Mouse (Mus musculus): Measurements from ENCODE around the gene RPS10-NUDT3. TPM values are rescaled to one million over a fixed set of nuclear protein-coding genes. Genes with fewer than 3 reads are reported as not detected.

Gene RPS10-NUDT3
- total and polyA plus RNA-seq, 2 experiments = not detected

- DNase-seq (ENCODE audit: extremely low read depth, low read depth, low spot score) = peak; percentile 45
- no peak for TF ChIP-seq CTCF (IDR thresholded peaks at IDR 0.05; ENCODE audit: low read depth, low read length)
- TF ChIP-seq POLR2A (IDR thresholded peaks at IDR 0.05; ENCODE audit: extremely low read depth, insufficient read depth, low read length) = no peak
- H3K9ac ChIP-seq (ENCODE audit: low read depth, low read length) = no peak overlapping the region
- peaks cover 2% of the 10 kb centered on the region; the same call in 1 of the 2 replicates for H3K79me2 ChIP-seq (ENCODE audit: control insufficient read depth, insufficient read depth, low read length)
- H3K36me3 ChIP-seq (ENCODE audit: control insufficient read depth, insufficient read depth, low read length) = peaks cover 13% of the 10 kb centered on the region
- WGBS = 35% methylated on average over 8 of the region's 8 CpGs
- H3K4me3 ChIP-seq (ENCODE audit: insufficient read depth, low read depth, low read length) = no peak overlapping the region
- H3K27ac ChIP-seq (replicated peaks; ENCODE audit: insufficient read depth, low read depth, low read length) = no peak overlapping the region
- H3K27me3 ChIP-seq (ENCODE audit: control insufficient read depth, insufficient read depth, low read length) = no peaks in the 10 kb centered on the region
- H3K4me1 ChIP-seq (ENCODE audit: control insufficient read depth, insufficient read depth, low read length) = peaks cover 9% of the 10 kb centered on the region
Measured at GRCm38 (mm10) chr17:27628376-27628775, 6.6 kb downstream of the RPS10-NUDT3 start.

DNA sequence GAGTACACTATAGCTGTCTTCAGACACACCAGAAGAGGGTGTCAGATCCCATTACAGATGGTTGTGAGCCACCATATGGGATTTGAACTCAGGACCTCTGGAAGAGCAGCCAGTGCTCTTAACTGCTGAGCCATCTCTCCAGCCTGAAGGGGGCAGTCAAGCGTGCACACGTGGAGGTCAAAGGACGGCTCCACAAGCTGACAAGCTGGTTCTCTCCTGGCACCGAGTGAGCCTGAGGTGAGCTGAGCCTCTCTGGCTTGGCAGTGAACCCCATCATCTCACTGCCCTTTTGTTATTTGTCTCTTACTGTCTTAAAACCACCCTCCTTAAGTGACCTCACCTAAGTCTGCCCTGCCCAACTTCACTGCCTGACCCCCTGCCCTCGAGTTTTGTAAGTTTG, 7.6 kb downstream of the RPS10-NUDT3 start:
- Histone ChIP-seq H3K36me3 (ENCODE audit: control insufficient read depth, insufficient read depth, low read length) (peaks cover 9% of the 10 kb centered on the region), H3K9ac (ENCODE audit: low read depth, low read length) (no peak overlapping the region), H3K4me1 (ENCODE audit: control insufficient read depth, insufficient read depth, low read length) (peaks cover 6% of the 10 kb centered on the region; the same call in 1 of the 2 replicates), H3K27ac (replicated peaks; ENCODE audit: insufficient read depth, low read depth, low read length) (peak overlapping the region; percentile 40; the same call in 1 of the 2 replicates), H3K79me2 (ENCODE audit: control insufficient read depth, insufficient read depth, low read length) (peaks cover 5% of the 10 kb centered on the region; the same call in 1 of the 2 replicates), H3K27me3 (ENCODE audit: control insufficient read depth, insufficient read depth, low read length) (no peaks in the 10 kb centered on the region), H3K4me3 (ENCODE audit: insufficient read depth, low read depth, low read length) (no peak overlapping the region)
- 11% methylated on average over 5 of the region's 5 CpGs for WGBS
- peak; percentile 82 for DNase-seq (ENCODE audit: extremely low read depth, low read depth, low spot score)
- TF ChIP-seq CTCF (IDR thresholded peaks at IDR 0.05; ENCODE audit: low read depth, low read length) (peak; percentile 70), POLR2A (IDR thresholded peaks at IDR 0.05; ENCODE audit: extremely low read depth, insufficient read depth, low read length) (no peak)

- WGBS = 83% methylated on average over 5 of the region's 5 CpGs
- DNase-seq (ENCODE audit: extremely low read depth, low read depth, low spot score) = no peak
Measured at GRCm38 (mm10) chr17:27626681-27627080, 8.3 kb downstream of the RPS10-NUDT3 start.

DNA sequence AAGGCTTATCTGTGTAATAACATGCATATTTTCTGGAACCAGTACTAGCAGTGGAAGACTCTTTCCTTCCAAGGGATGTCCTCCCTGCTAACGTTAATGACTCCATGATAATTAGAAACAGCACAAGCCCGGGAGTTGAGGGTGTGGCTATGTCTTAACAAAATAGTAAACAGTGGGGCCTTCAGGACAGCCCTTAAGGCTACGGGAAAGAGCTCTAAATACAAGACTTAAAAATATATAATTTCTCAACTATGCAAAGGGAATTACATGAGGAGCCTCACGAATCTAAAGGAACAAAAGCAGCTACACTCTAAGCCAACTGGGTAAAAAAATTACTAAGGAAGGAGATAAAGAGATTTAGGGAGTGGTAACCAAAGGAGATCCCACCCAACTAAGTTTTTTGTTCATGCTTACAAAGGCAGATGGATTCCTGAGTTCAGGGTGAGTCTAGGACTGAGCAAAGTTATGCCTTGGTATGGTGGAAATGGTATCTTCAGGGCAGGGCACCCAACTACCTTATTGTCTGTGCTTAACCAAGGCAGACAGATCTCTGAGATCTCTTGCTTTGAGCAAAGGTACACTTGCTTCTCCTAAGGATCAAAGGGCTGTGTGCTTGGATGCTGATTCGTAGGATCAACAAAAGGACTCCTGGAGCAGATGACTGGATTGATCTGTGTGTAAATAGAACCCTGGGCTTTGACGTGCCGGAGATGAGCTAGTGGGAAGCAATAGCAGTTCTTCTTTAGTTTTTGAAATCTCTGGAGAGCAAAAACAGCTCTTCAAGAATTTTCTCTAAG, 9.4 kb downstream of the RPS10-NUDT3 start:
- peaks cover 14% of the 10 kb centered on the region; the same call in 1 of the 2 replicates for H3K79me2 ChIP-seq (ENCODE audit: control insufficient read depth, insufficient read depth, low read length)
- H3K4me3 ChIP-seq (ENCODE audit: insufficient read depth, low read depth, low read length) = no peak overlapping the region
- H3K27ac ChIP-seq (replicated peaks; ENCODE audit: insufficient read depth, low read depth, low read length) = no peak overlapping the region
- no peaks in the 10 kb centered on the region for H3K36me3 ChIP-seq (ENCODE audit: control insufficient read depth, insufficient read depth, low read length)
- no peak for TF ChIP-seq CTCF (IDR thresholded peaks at IDR 0.05; ENCODE audit: low read depth, low read length)
- TF ChIP-seq POLR2A (IDR thresholded peaks at IDR 0.05; ENCODE audit: extremely low read depth, insufficient read depth, low read length) = no peak
- peak; percentile 83 for DNase-seq (ENCODE audit: extremely low read depth, low read depth, low spot score)
- H3K4me1 ChIP-seq (ENCODE audit: control insufficient read depth, insufficient read depth, low read length) = peaks cover 12% of the 10 kb centered on the region
- 60% methylated on average over 7 of the region's 7 CpGs for WGBS
- no peak overlapping the region for H3K9ac ChIP-seq (ENCODE audit: low read depth, low read length)
- H3K27me3 ChIP-seq (ENCODE audit: control insufficient read depth, insufficient read depth, low read length) = no peaks in the 10 kb centered on the region

More at GRCm38 (mm10) chr17:27626681-27627080, 8.3 kb downstream of the RPS10-NUDT3 start:
- TF ChIP-seq CTCF (IDR thresholded peaks at IDR 0.05; ENCODE audit: low read depth, low read length) (no peak), POLR2A (IDR thresholded peaks at IDR 0.05; ENCODE audit: extremely low read depth, insufficient read depth, low read length) (no peak)
- no peak overlapping the region for H3K4me3 ChIP-seq (ENCODE audit: insufficient read depth, low read depth, low read length)
- peaks cover 7% of the 10 kb centered on the region; the same call in 1 of the 2 replicates for H3K36me3 ChIP-seq (ENCODE audit: control insufficient read depth, insufficient read depth, low read length)
- no peaks in the 10 kb centered on the region for H3K27me3 ChIP-seq (ENCODE audit: control insufficient read depth, insufficient read depth, low read length)
- no peak overlapping the region for H3K9ac ChIP-seq (ENCODE audit: low read depth, low read length)
- H3K4me1 ChIP-seq (ENCODE audit: control insufficient read depth, insufficient read depth, low read length) = peaks cover 9% of the 10 kb centered on the region
- H3K79me2 ChIP-seq (ENCODE audit: control insufficient read depth, insufficient read depth, low read length) = peaks cover 9% of the 10 kb centered on the region; the same call in 1 of the 2 replicates
- no peak overlapping the region for H3K27ac ChIP-seq (replicated peaks; ENCODE audit: insufficient read depth, low read depth, low read length)

- H3K27ac ChIP-seq (replicated peaks; ENCODE audit: insufficient read depth, low read depth, low read length) = peak within 1 kb of the TSS; percentile 81
- H3K27me3 ChIP-seq (ENCODE audit: control insufficient read depth, insufficient read depth, low read length) = no peaks in the 10 kb centered on the region
- 7% methylated on average over 91 of the region's 91 CpGs for WGBS
- peaks cover 31% of the 10 kb centered on the region for H3K79me2 ChIP-seq (ENCODE audit: control insufficient read depth, insufficient read depth, low read length)
- H3K4me3 ChIP-seq (ENCODE audit: insufficient read depth, low read depth, low read length) = peak within 1 kb of the TSS; percentile 94
- H3K36me3 ChIP-seq (ENCODE audit: control insufficient read depth, insufficient read depth, low read length) = no peaks in the 10 kb centered on the region
- peak within 1 kb of the TSS; percentile 97 for H3K9ac ChIP-seq (ENCODE audit: low read depth, low read length)
- peak; percentile 64 for DNase-seq (ENCODE audit: extremely low read depth, low read depth, low spot score)
- H3K4me1 ChIP-seq (ENCODE audit: control insufficient read depth, insufficient read depth, low read length) = peaks cover 12% of the 10 kb centered on the region
- TF ChIP-seq CTCF (IDR thresholded peaks at IDR 0.05; ENCODE audit: low read depth, low read length) (0 out of 2 replicates have a peak, but pooled peaks have one; percentile 15), POLR2A (IDR thresholded peaks at IDR 0.05; ENCODE audit: extremely low read depth, insufficient read depth, low read length) (peak; percentile 23; the same call in 1 of the 2 replicates)
Measured at GRCm38 (mm10) chr17:27623360-27624326, 11.4 kb downstream of the RPS10-NUDT3 start, which contains the start of gene Nudt3. Gene Nudt3 (minus strand): TSS chr17:27623495.
